Mouse (Mus musculus) left cerebral cortex, postnatal 10 days (tissue): ENCODE results near the gene Mindy1. TPM values are rescaled to one million over a fixed set of nuclear protein-coding genes. Genes with fewer than 3 reads are reported as not detected.
A peak's percentile ranks its signal among the peaks of the same experiment; 100 is the strongest.

ENCODE experiments used
- DNase-seq, 2 experiments: peaks; one replicate each; pipeline ENCODE4 v3.0.0; 2021 to 2022; ENCODE audit warnings: low spot score in 2 of 2, mixed read lengths in 1 of 2; ENCODE audit errors: extremely low spot score in 1 of 2
- intact Hi-C: fragments of 180-260 bp; cut with DNase I; formaldehyde crosslinking; loops from one replicate; pipeline ENCODE4 v1.15.1; 2025
- total RNA-seq, 2 experiments: library from RNA; stranded (reverse); gene quantifications; 2 replicates each; pipeline ENCODE4 v1.2.3; 2021

The Mindy1 gene
- total RNA-seq, 2 experiments from 2014 or later: 25.3 to 26.2 TPM

GRCm38 (mm10) chr3:95263089-95263739 lies 17.9 kb upstream of the Mindy1 start:
- DNase-seq: peak in 1 of 2 experiments; percentile 86
- intact Hi-C loops: no loop called here

- intact Hi-C loops: loop anchor here (5.0 kb wide), 2 partner anchors 37 to 122 kb away; partner anchors contain the start of genes Cdc42se1 and Tnfaip8l2
Observed at GRCm38 (mm10) chr3:95264724-95265123, 16.4 kb upstream of the Mindy1 start.

GRCm38 (mm10) chr3:95266052-95266451 lies 15.1 kb upstream of the Mindy1 start:
- DNase-seq: no peak
- intact Hi-C loops: loop anchor here (5.0 kb wide), 2 partner anchors 39 to 124 kb away; partner anchors contain the start of genes Cdc42se1 and Tnfaip8l2

More at GRCm38 (mm10) chr3:95264724-95265123, 16.4 kb upstream of the Mindy1 start:
- no peak for DNase-seq

- DNase-seq: no peak
- intact Hi-C loops: loop anchor here (5.0 kb wide), 2 partner anchors 41 to 126 kb away; partner anchors contain the start of genes Cdc42se1 and Tnfaip8l2
Observed at GRCm38 (mm10) chr3:95267855-95268254, 13.3 kb upstream of the Mindy1 start.

GRCm38 (mm10) chr3:95269789-95270188 lies 11.4 kb upstream of the Mindy1 start:
- no peak for DNase-seq
- intact Hi-C loops: loop anchor here (5.0 kb wide), 2 partner anchors 42 to 127 kb away; partner anchors contain the start of genes Cdc42se1 and Tnfaip8l2

GRCm38 (mm10) chr3:95270766-95271364 lies 10.3 kb upstream of the Mindy1 start:
- DNase-seq: no peak
- intact Hi-C loops: no loop called here

GRCm38 (mm10) chr3:95273471-95273870 lies 7.7 kb upstream of the Mindy1 start:
- intact Hi-C loops: no loop called here
- peak in 1 of 2 experiments; percentile 29 for DNase-seq

GRCm38 (mm10) chr3:95274453-95274852 lies 6.7 kb upstream of the Mindy1 start:
- intact Hi-C loops: no loop called here

GRCm38 (mm10) chr3:95275161-95275560 lies 6.0 kb upstream of the Mindy1 start:
- intact Hi-C loops: no loop called here
- DNase-seq: no peak

More at GRCm38 (mm10) chr3:95274453-95274852, 6.7 kb upstream of the Mindy1 start:
- DNase-seq: no peak

GRCm38 (mm10) chr3:95276428-95276934 lies 4.7 kb upstream of the Mindy1 start:
- no peak for DNase-seq
- intact Hi-C loops: no loop called here

GRCm38 (mm10) chr3:95277149-95277551 lies 4.0 kb upstream of the Mindy1 start:
- intact Hi-C loops: no loop called here

GRCm38 (mm10) chr3:95280747-95281146 lies 398 bp upstream of the Mindy1 start:
- peak in 1 of 2 experiments; percentile 29 for DNase-seq
- intact Hi-C loops: no loop called here

More at GRCm38 (mm10) chr3:95277149-95277551, 4.0 kb upstream of the Mindy1 start:
- peak in 1 of 2 experiments; percentile 42 for DNase-seq

GRCm38 (mm10) chr3:95282381-95282864 lies 1.3 kb downstream of the Mindy1 start:
- intact Hi-C loops: no loop called here
- no peak for DNase-seq

- intact Hi-C loops: no loop called here
- peak; percentile 68 to 90 for DNase-seq
Observed at GRCm38 (mm10) chr3:95282865-95283588, 1.9 kb downstream of the Mindy1 start.

- DNase-seq: no peak
- intact Hi-C loops: no loop called here
Observed at GRCm38 (mm10) chr3:95283589-95283941, 2.4 kb downstream of the Mindy1 start.

GRCm38 (mm10) chr3:95284062-95284461 lies 2.9 kb downstream of the Mindy1 start:
- intact Hi-C loops: no loop called here
- no peak for DNase-seq

- intact Hi-C loops: no loop called here
- no peak for DNase-seq
Observed at GRCm38 (mm10) chr3:95284501-95285281, 3.5 kb downstream of the Mindy1 start.

- no peak for DNase-seq
- intact Hi-C loops: no loop called here
Observed at GRCm38 (mm10) chr3:95285390-95285789, 4.2 kb downstream of the Mindy1 start.
